Mouse (Mus musculus): ENCODE results near the gene Sik3. TPM values are rescaled to one million over a fixed set of nuclear protein-coding genes. Genes with fewer than 3 reads are reported as not detected.

Gene Sik3
- polyA plus RNA-seq, 1 experiment from 2014 or later = 9.8 TPM

DNA sequence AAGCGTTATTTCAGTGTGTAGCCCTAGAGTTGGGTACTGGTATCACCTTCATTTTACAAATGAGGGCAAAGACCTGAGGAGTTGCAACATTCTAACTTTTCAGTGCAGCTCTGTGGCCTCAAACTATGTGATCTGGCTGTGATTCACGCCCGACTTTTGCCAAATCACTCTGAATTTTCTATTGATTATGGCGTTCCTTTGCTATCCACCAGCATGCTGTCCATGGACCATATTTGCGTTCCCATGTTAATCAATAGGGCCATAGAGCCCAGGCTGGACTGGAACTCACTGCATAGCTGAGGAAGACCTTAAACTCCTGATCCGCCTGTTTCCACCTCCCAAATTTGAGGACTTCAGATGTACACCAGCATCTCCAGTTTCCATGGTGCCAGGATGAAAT, 246.5 kb downstream of the Sik3 start:
- Histone ChIP-seq H3K4me2 (no peak overlapping the region), H3K4me1 (no peaks in the 10 kb centered on the region), H3K36me3 (replicated peaks) (no peaks in the 10 kb centered on the region), H3K27me3 (no peaks in the 10 kb centered on the region), H3K9ac (no peak overlapping the region), H3K9me3 (no peaks in the 10 kb centered on the region), H3K4me3 (replicated peaks) (no peak overlapping the region), H3K27ac (no peak overlapping the region)
- ATAC-seq (ENCODE audit: low FRiP score) = no peak
- 91% methylated on average over 6 of the region's 6 CpGs for WGBS

DNA sequence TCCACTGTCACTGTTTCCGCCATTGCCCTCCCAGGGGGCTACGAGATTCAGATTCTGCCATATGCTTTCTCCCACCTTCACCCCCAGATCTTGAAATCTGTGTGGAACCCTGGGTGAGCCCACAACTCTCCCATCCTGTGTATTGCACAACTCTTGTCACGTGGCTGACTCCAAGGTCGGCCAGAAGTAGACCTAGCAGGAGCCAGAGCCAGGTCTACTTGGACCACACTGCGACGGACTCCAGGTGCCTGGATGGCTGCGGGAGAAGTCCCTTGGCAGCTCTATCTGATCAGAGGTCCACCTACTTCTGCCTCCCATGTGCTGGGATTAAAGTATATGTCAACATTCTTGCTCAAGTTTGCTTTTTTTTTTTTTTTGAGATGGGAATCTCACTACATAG, 248.5 kb downstream of the Sik3 start:
- ATAC-seq (ENCODE audit: low FRiP score) = no peak
- no peaks in the 10 kb centered on the region for H3K36me3 ChIP-seq (replicated peaks)
- H3K4me2 ChIP-seq = no peak overlapping the region
- H3K27me3 ChIP-seq = no peaks in the 10 kb centered on the region
- no peak overlapping the region for H3K9ac ChIP-seq
- 87% methylated on average over 7 of the region's 7 CpGs for WGBS
- H3K4me3 ChIP-seq (replicated peaks) = no peak overlapping the region
- H3K27ac ChIP-seq = no peak overlapping the region
- no peaks in the 10 kb centered on the region for H3K9me3 ChIP-seq
- H3K4me1 ChIP-seq = no peaks in the 10 kb centered on the region

DNA sequence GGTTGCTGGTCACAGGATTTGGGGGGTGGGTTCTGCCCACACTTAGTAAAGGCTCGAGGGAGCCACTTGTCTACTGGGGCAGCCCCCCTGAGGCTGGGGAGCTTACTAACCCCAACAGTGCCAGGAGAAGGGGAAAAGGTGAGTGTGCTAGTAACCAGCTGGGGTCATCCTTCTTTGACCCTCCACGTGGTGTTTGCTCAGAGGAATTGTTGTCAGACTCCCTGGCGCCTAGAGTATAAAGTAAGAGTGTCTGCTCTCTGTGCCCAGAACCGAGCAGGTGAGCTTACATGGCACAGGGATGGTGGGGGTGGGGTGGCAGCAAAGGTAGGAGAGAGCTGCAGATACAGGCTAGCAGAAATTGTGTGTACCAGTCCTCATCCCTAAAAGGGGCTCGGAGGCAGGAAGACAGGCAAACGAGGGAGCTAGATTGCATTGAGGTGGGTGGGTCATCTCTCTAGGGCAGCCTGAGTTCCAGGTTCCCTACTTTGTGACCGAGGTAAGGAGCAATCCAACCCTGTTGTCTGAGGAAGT, 255.8 kb downstream of the Sik3 start, which contains the start of gene Apoa5:
Gene Apoa5 (plus strand): TSS at position 291 of the 531 bp plus-strand sequence.
- H3K9me3 ChIP-seq = no peaks in the 10 kb centered on the region
- ATAC-seq (ENCODE audit: low FRiP score) = no peak
- H3K36me3 ChIP-seq (replicated peaks) = no peaks in the 10 kb centered on the region
- H3K9ac ChIP-seq = no peak within 1 kb of the TSS
- H3K27ac ChIP-seq = no peak within 1 kb of the TSS
- H3K4me3 ChIP-seq (replicated peaks) = no peak within 1 kb of the TSS
- H3K27me3 ChIP-seq = peaks cover 26% of the 10 kb centered on the region
- peaks cover 4% of the 10 kb centered on the region; the same call in 1 of the 2 replicates for H3K4me1 ChIP-seq
- no peak within 1 kb of the TSS for H3K4me2 ChIP-seq
- WGBS = 66% methylated on average over 7 of the region's 7 CpGs

DNA sequence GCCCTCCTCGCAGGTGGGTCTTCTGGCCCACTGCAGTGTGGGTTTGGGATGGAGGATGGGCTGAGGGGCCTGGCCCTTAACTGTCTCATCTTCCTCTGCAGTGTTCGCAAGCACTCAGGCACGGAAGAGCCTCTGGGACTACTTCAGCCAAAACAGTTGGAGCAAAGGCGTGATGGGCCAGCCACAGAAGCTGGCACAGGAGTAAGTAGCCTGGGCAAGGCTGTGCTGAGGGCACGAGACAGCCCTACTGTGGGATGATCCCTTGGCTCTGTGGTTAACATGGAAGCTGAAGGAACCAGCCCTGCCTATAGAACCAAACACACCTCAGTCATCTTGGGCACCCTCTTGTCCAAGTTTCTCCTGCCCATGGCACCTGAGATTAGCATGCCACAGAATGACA, 256.5 kb downstream of the Sik3 start:
- no peak for ATAC-seq (ENCODE audit: low FRiP score)
- Histone ChIP-seq H3K4me2 (no peak overlapping the region), H3K27ac (no peak overlapping the region), H3K4me3 (replicated peaks) (no peak overlapping the region), H3K27me3 (peaks cover 26% of the 10 kb centered on the region), H3K36me3 (replicated peaks) (no peaks in the 10 kb centered on the region), H3K9ac (no peak overlapping the region), H3K4me1 (peaks cover 10% of the 10 kb centered on the region), H3K9me3 (no peaks in the 10 kb centered on the region)
- 87% methylated on average over 5 of the region's 5 CpGs for WGBS

DNA sequence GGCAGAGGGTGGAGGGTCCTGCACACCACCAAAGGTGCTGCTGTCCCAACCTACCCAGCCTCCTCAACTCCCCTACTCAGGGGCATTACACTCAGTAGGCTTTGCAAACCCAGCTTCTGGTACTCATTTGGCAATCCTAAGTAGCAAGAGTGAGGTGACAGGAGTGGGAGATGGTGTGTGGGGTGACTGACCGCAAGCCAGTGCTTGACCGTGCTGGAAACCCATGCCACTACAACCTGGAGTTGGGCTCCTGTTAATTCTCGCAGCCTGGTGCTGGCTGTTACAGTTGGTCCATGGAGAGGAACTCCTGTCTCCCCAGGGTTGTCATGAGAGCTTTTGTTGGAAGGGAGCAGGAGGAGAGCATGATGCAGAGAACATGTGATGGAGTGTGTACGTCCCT, 258.2 kb downstream of the Sik3 start:
- ATAC-seq (ENCODE audit: low FRiP score) = no peak
- H3K9me3 ChIP-seq = no peaks in the 10 kb centered on the region
- H3K4me3 ChIP-seq (replicated peaks) = no peak overlapping the region
- WGBS = 94% methylated on average over 4 of the region's 4 CpGs
- H3K4me1 ChIP-seq = peaks cover 13% of the 10 kb centered on the region
- no peak overlapping the region for H3K9ac ChIP-seq
- peaks cover 26% of the 10 kb centered on the region for H3K27me3 ChIP-seq
- no peak overlapping the region for H3K27ac ChIP-seq
- peaks cover 14% of the 10 kb centered on the region for H3K36me3 ChIP-seq (replicated peaks)
- no peak overlapping the region for H3K4me2 ChIP-seq

DNA sequence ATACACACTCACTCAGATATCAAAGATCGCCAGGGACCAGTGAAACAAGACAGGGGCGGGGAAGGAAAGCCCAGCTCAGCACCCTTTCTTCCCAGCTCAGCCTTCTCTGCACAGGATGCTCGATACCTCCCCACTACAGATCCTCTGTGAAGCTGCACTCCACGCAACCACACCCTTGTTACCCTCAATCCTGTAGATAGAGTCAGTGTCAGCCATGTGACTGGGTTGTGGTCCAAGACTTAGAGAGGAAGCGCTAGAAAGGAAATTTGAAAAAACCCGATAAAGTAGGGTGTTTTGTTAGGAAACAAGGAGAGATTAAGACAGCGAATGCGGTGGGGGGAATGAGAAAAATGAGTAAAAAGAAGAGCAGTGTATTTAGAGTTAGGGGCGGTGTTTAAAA, 259.4 kb downstream of the Sik3 start:
- ATAC-seq (ENCODE audit: low FRiP score) = no peak
- no peak overlapping the region for H3K27ac ChIP-seq
- no peak overlapping the region for H3K4me3 ChIP-seq (replicated peaks)
- no peak overlapping the region for H3K4me2 ChIP-seq
- WGBS = 91% methylated on average over 9 of the region's 9 CpGs
- H3K9me3 ChIP-seq = no peaks in the 10 kb centered on the region
- H3K4me1 ChIP-seq = peaks cover 13% of the 10 kb centered on the region
- H3K9ac ChIP-seq = no peak overlapping the region
- H3K36me3 ChIP-seq (replicated peaks) = peaks cover 27% of the 10 kb centered on the region
- peaks cover 26% of the 10 kb centered on the region for H3K27me3 ChIP-seq

DNA sequence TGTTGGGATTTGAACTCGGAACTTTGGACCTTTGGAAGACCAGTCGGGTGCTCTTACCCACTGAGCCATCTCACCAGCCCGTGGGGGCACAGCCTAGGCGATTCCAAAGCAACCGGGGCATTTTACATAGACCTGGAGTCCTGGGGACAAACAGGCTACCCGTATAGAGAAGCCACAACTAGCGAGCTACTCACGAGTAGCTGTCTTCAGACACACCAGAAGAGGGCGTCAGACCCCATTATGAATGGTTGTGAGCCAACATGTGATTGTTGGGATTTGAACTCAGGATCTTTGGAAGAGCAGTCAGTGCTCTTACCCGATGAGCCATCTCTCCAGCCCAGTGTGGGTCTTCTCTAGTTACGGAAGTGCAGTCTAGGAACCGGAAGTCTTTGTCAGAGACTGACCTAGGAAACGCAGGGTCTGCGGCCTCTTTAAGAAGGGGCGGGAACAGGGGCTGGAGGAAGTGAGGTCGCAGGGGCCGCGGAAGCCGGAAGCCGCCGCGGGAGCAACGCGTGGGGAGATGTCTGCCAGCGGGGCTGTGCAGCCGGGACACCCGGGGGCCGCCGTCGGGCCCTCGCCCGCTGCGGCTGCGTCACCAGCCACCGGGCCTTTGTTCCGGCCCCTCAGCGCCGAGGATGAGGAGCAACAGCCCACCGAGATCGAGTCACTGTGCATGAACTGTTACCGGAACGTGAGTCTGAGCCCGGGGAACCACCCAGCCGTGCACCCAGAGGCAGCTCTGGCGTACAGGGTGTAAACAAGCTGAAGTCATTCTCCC, 260.2 kb downstream of the Sik3 start, which contains the start of gene Zpr1:
Gene Zpr1 (plus strand): TSS at position 388 of the 778 bp plus-strand sequence.
- Histone ChIP-seq H3K9me3 (no peaks in the 10 kb centered on the region), H3K4me2 (peak within 1 kb of the TSS; percentile 98), H3K27ac (peak within 1 kb of the TSS; percentile 61), H3K27me3 (peaks cover 26% of the 10 kb centered on the region), H3K36me3 (replicated peaks) (peaks cover 35% of the 10 kb centered on the region), H3K9ac (peak within 1 kb of the TSS; percentile 77), H3K4me1 (peaks cover 13% of the 10 kb centered on the region), H3K4me3 (replicated peaks) (peak within 1 kb of the TSS; percentile 93)
- ATAC-seq (ENCODE audit: low FRiP score) = peak; percentile 95
- WGBS = 6% methylated on average over 45 of the region's 45 CpGs

Other genes starting within 250 kb of the Sik3 start
- gene Cep164, start 184.1 kb upstream of the Sik3 start, polyA plus RNA-seq (2016; fragmentation: Nextera tagmentation; extraction: Ambion mirVana) = 16.3 and 17.7 TPM in 2 replicates
- 35.4 and 36.5 TPM in 2 replicates for gene Bace1, start 174.2 kb upstream of the Sik3 start, polyA plus RNA-seq (2016; fragmentation: Nextera tagmentation; extraction: Ambion mirVana)
- gene Pcsk7, start 106.3 kb upstream of the Sik3 start, polyA plus RNA-seq (2016; fragmentation: Nextera tagmentation; extraction: Ambion mirVana) = 21.7 TPM in 2 replicates
- gene Rnf214, start 105.9 kb upstream of the Sik3 start, polyA plus RNA-seq (2016; fragmentation: Nextera tagmentation; extraction: Ambion mirVana) = 92.3 and 96.8 TPM in 2 replicates
- 10.4 and 16.7 TPM in 2 replicates for gene Tagln, start 76.8 kb upstream of the Sik3 start, polyA plus RNA-seq (2016; fragmentation: Nextera tagmentation; extraction: Ambion mirVana)
- 26.8 and 30.7 TPM in 2 replicates for gene Sidt2, start 57.6 kb upstream of the Sik3 start, polyA plus RNA-seq (2016; fragmentation: Nextera tagmentation; extraction: Ambion mirVana)
- gene Pafah1b2, start 130 bp upstream of the Sik3 start, polyA plus RNA-seq (2016; fragmentation: Nextera tagmentation; extraction: Ambion mirVana) = 298 and 341 TPM in 2 replicates
- gene Apoa1, start 215.8 kb downstream of the Sik3 start, polyA plus RNA-seq (2016; fragmentation: Nextera tagmentation; extraction: Ambion mirVana) = 1.1 and 1.6 TPM in 2 replicates
- gene Apoc3, start 222.8 kb downstream of the Sik3 start, polyA plus RNA-seq (2016; fragmentation: Nextera tagmentation; extraction: Ambion mirVana) = not detected in 2 replicates
- gene Apoa4, start 227.9 kb downstream of the Sik3 start, polyA plus RNA-seq (2016; fragmentation: Nextera tagmentation; extraction: Ambion mirVana) = not detected in 2 replicates